Mouse (Mus musculus) embryonic fibroblast, embryonic 13.5 days (primary cell): Measurements from ENCODE around the gene Fgf6. TPM values are rescaled to one million over a fixed set of nuclear protein-coding genes. Genes with fewer than 3 reads are reported as not detected.
A peak's percentile ranks its signal among the peaks of the same experiment; 100 is the strongest.

Experiments used
- H3K27ac ChIP-seq: 2 replicates; pipeline ENCODE4 v1.5.1; 2012; ENCODE audit warnings: low read length, control low read depth, inconsistent platforms; ENCODE audit not compliant: insufficient read depth
- H3K4me1 ChIP-seq: 2 replicates; pipeline ENCODE4 v1.6.1; 2011; ENCODE audit warnings: low read length; ENCODE audit not compliant: control insufficient read depth, insufficient read depth
- H3K4me3 ChIP-seq: 2 replicates; pipeline ENCODE4 v1.5.1; 2011; ENCODE audit warnings: mild to moderate bottlenecking, control low read depth, low read length; ENCODE audit not compliant: insufficient read depth
- CTCF ChIP-seq: IDR thresholded peaks from 2 replicates; pipeline ENCODE4 v1.5.1; 2011; ENCODE audit warnings: mild to moderate bottlenecking, control low read depth, low read length, moderate library complexity, borderline replicate concordance; ENCODE audit not compliant: insufficient read depth
- POLR2A ChIP-seq: IDR thresholded peaks from 2 replicates; pipeline ENCODE4 v1.6.1; 2011; ENCODE audit warnings: low read depth, mild to moderate bottlenecking, control low read depth, low read length, moderate library complexity
- polyA plus RNA-seq: library from polyadenylated mRNA; stranded (reverse); fragments of >200 nt; gene quantifications from 2 replicates; pipeline ENCODE4 v1.2.4, GENCODE M21; 2011; ENCODE audit warnings: low read depth; ENCODE audit not compliant: missing spikeins, insufficient read length

Gene Fgf6
- polyA plus RNA-seq, 1 experiment, result not detected

DNA sequence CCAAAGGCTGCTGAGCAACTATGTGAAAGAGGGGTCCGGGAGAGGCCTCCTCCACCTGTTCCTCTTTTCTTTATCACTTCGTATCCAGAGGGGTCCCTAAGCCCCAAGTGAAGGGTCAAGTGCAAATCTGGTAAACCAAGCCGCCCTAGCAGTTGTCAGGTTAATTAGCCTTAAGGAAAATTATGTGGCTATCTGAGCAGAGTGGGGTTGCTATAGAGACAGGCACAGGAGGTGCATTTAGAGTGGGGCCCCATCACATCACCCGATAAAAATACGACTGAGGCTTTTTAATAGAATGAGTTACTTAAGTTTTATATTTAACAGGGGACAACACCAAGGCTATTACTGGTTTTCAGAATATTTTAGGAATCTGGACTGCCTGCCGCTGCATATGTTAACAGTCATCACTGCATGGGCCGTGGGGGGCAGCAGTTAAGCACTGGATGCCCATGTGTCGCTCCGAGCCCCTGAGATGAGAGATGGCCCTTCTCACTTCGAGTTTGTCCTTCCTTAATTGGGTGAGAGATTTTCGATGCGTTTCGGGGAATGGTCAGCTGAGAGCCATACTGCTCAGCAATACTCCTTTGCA lies 3.3 kb upstream of the Fgf6 start:
- no peak overlapping the region for H3K4me3 ChIP-seq
- H3K4me1 ChIP-seq, result no peaks in the 10 kb centered on the region
- no peak overlapping the region for H3K27ac ChIP-seq
- TF ChIP-seq CTCF, result no peak
- no peak for TF ChIP-seq POLR2A

GRCm38 (mm10) chr6:127019254-127019653 lies 3.9 kb downstream of the Fgf6 start:
- Histone ChIP-seq H3K4me1 (no peaks in the 10 kb centered on the region), H3K4me3 (no peak overlapping the region), H3K27ac (no peak overlapping the region)
- no peak for TF ChIP-seq CTCF
- no peak for TF ChIP-seq POLR2A

DNA sequence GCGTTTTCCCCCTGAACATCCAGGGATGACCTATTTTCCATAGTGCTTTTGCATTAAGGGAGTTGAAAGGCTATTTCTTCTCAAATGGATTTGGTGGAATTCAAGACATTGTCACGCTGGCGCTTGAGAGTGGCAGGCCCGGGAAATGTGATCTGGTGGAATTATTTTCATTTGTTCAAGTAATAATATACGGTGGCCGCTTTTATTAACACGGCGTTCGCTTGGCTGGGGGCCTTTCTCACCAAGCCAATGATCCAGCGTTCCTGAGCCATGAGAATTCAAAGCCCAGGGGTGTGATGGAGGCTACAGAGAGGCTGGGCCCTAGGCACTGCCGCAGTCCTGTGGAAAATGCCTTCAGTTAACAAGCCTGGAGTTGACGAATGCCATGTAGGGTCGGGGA lies 5.0 kb downstream of the Fgf6 start:
- H3K4me1 ChIP-seq, result no peaks in the 10 kb centered on the region; the same call in 1 of the 2 replicates
- H3K27ac ChIP-seq, result no peak overlapping the region
- H3K4me3 ChIP-seq, result no peak overlapping the region
- TF ChIP-seq POLR2A, result no peak
- no peak for TF ChIP-seq CTCF

- no peak overlapping the region for H3K4me3 ChIP-seq
- no peaks in the 10 kb centered on the region; the same call in 1 of the 2 replicates for H3K4me1 ChIP-seq
- TF ChIP-seq CTCF (no peak), POLR2A (no peak)
- no peak overlapping the region for H3K27ac ChIP-seq
Observed at GRCm38 (mm10) chr6:127024836-127025235, 9.4 kb downstream of the Fgf6 start.

DNA sequence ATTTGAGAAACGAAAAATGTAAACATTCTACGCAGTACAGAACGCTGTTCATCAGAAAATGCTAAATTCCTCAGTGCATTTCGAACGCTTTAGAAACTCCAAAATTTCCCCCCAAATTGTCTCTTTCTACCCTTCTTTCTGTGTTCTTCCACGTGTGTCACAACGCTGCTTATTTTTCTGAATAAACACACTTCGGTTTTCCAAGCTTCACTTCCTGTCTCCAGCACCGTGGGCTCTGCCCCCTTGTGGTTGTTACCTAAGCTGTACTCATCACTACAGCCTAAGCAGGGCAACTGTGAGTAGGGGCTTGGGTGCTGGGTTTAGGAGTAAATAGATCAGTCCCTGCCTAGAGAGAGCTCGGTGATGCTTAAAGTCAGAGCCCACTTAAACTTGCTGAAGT lies 19.4 kb downstream of the Fgf6 start:
- peak; percentile 58; the same call in 1 of the 2 replicates for TF ChIP-seq CTCF
- TF ChIP-seq POLR2A, result no peak
- Histone ChIP-seq H3K27ac (no peak overlapping the region), H3K4me3 (no peak overlapping the region), H3K4me1 (no peaks in the 10 kb centered on the region)

- no peak for TF ChIP-seq POLR2A
- TF ChIP-seq CTCF, result no peak
- peaks cover 2% of the 10 kb centered on the region; the same call in 1 of the 2 replicates for H3K4me1 ChIP-seq
- no peak overlapping the region for H3K27ac ChIP-seq
- no peak overlapping the region for H3K4me3 ChIP-seq
Observed at GRCm38 (mm10) chr6:127044909-127045308, 29.5 kb downstream of the Fgf6 start.

DNA sequence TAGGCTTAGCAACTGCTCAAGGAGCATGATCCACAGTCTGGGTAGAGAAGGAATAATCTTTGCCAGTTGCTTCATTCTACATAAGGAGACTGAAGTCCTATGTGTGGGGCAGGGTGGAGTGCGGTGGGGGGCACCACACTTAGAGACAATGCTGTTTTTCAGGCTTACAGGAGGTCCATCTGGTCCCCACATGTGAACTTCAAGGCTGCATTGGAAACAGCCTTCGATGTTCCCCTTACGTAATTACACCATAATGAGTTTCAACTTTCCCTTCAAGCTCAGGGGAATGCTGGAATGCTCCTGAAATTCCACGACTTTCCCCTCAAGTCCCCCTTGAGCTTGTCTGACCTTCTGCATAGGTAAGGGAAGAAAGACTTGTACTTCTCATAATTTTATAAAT lies 35.5 kb downstream of the Fgf6 start:
- TF ChIP-seq POLR2A, result no peak
- TF ChIP-seq CTCF, result no peak
- no peak overlapping the region for H3K4me3 ChIP-seq
- H3K27ac ChIP-seq, result no peak overlapping the region
- no peaks in the 10 kb centered on the region for H3K4me1 ChIP-seq

- no peak for TF ChIP-seq CTCF
- no peak for TF ChIP-seq POLR2A
- peaks cover 6% of the 10 kb centered on the region for H3K4me1 ChIP-seq
- no peak overlapping the region for H3K4me3 ChIP-seq
- no peak overlapping the region for H3K27ac ChIP-seq
Observed at GRCm38 (mm10) chr6:127056990-127057588, 41.7 kb downstream of the Fgf6 start.

DNA sequence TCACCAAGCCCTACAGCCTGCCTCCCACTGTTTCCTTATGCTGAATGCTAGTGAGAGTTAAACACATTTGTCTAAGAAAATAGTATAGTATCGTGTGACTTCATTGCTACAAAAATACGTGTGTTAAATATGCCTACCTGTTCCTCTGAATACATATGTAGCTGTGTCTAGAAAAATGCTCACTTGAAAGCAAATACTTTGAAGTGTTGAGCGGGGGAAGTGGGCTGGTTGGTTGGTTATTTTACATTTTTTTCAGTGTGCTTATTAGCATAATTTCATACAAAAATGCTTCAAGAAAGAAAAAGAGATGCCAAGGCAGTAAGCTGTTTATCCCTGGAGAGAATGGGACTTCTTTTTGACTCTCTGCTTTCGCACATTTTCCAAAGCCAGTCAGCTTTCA lies 44.6 kb downstream of the Fgf6 start:
- H3K27ac ChIP-seq, result no peak overlapping the region
- H3K4me3 ChIP-seq, result no peak overlapping the region
- TF ChIP-seq CTCF (no peak), POLR2A (no peak)
- peaks cover 6% of the 10 kb centered on the region for H3K4me1 ChIP-seq

DNA sequence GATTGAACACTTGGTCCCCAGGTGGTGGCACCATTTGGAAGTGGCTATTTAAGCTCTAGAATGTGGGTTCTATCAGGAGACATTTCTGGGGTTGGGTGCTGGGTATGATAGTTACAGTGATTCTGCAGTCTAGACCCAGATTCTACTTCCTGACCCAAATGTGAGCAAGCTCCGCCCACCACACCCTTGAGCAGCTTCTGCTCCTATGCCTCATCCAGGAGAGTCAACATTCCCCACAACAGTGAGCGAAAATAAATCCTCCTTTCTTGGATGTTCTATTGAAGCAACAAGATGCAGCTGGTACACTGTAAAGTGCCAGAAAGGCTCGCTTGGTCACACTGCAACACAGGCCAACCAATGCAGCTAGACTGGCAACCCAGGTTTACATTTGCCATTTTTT lies 48.5 kb downstream of the Fgf6 start:
- no peaks in the 10 kb centered on the region for H3K4me1 ChIP-seq
- TF ChIP-seq CTCF, result no peak
- no peak for TF ChIP-seq POLR2A
- H3K27ac ChIP-seq, result no peak overlapping the region
- no peak overlapping the region for H3K4me3 ChIP-seq

- TF ChIP-seq POLR2A (no peak), CTCF (no peak)
- Histone ChIP-seq H3K4me3 (no peak overlapping the region), H3K4me1 (no peaks in the 10 kb centered on the region), H3K27ac (no peak overlapping the region)
Observed at GRCm38 (mm10) chr6:127064815-127065214, 49.4 kb downstream of the Fgf6 start.
